Mouse (Mus musculus) embryonic facial prominence, embryonic 10.5 days (tissue): ENCODE measurements around the gene Nrbp1. TPM values are rescaled to one million over a fixed set of nuclear protein-coding genes. Genes with fewer than 3 reads are reported as not detected.
"Not testable (repeated sequence)": the region's sequence is repeated elsewhere in the genome, so short reads cannot be mapped to it uniquely, and the experiment has no call there.

Experiments used
- DNase-seq: peaks from one replicate; pipeline ENCODE4 v3.0.0-alpha.2; 2017; ENCODE audit warnings: low spot score
- H3K27ac ChIP-seq: fragments of 300-500 bp; sonication (generic); replicated peaks from 2 replicates; pipeline ENCODE4 v1.5.1; 2016; ENCODE audit warnings: mild to moderate bottlenecking
- H3K27me3 ChIP-seq: fragments of 300-500 bp; sonication (generic); replicated peaks from 2 replicates; pipeline ENCODE4 v1.6.1; 2016; ENCODE audit warnings: low read depth, mild to moderate bottlenecking; ENCODE audit not compliant: poor library complexity, severe bottlenecking
- H3K36me3 ChIP-seq: fragments of 300-500 bp; sonication (generic); replicated peaks from 2 replicates; pipeline ENCODE4 v1.6.1; 2016; ENCODE audit warnings: mild to moderate bottlenecking, moderate library complexity
- H3K4me1 ChIP-seq: fragments of 300-500 bp; sonication (generic); 2 replicates; pipeline ENCODE4 v1.6.1; 2016
- H3K4me3 ChIP-seq: fragments of 300-500 bp; sonication (generic); 2 replicates; pipeline ENCODE4 v1.5.1; 2016; ENCODE audit warnings: mild to moderate bottlenecking, moderate library complexity
- H3K9me3 ChIP-seq: fragments of 300-500 bp; sonication (generic); 2 replicates; pipeline ENCODE4 v1.6.1; 2016; ENCODE audit warnings: mild to moderate bottlenecking
- WGBS: fragments of 180-500 bp; shearing (Covaris S2); methylation state at CpG from one replicate; pipeline ENCODE4 v1.1.7; 2016; 5-methylcytosine and 5-hydroxymethylcytosine counted together
- polyA plus RNA-seq: library from polyadenylated mRNA; unstranded; fragments of >200 nt; fragmentation: Nextera tagmentation; extraction: Ambion mirVana; gene quantifications from 2 replicates; pipeline ENCODE4 v1.2.1, GENCODE M21; 2016

The Nrbp1 gene
- polyA plus RNA-seq, 1 experiment from 2014 or later: 140 TPM

DNA sequence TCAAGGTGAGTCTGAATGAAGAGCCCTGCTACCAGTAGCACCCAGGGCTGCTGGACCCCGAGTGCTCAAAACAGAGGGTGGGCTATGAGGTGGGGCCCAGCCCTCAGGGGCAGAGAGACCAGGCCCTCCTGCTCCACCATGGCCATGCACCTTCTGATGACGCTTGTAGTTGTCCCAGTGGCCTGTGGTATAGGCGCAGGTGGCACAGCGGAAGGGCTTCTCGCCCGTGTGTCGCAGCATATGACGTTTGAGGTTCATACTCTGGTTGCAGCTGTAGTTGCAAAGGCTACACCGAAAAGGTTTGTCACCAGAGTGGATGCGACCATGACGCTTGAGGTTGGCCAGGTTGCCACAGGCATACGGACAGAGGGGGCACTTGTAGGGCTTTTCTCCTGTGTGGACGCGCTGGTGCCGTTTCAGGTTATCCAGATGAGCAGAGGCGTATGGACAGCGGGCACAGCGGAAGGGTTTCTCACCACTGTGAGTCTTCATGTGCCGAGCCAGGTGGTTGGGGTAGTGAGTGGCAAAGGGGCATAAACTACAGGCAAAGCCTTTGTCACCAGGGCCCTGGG lies 41.3 kb upstream of the Nrbp1 start:
- Histone ChIP-seq H3K36me3 (peaks cover 86% of the 10 kb centered on the region), H3K4me3 (peak overlapping the region; percentile 3; the same call in 1 of the 2 replicates), H3K27ac (no peak overlapping the region), H3K4me1 (peaks cover 26% of the 10 kb centered on the region), H3K9me3 (peaks cover 5% of the 10 kb centered on the region), H3K27me3 (no peaks in the 10 kb centered on the region)
- WGBS: 94% methylated on average over 19 of the region's 19 CpGs
- DNase-seq: no peak

GRCm38 (mm10) chr5:31199893-31200292 lies 40.8 kb upstream of the Nrbp1 start:
- Histone ChIP-seq H3K36me3 (peaks cover 86% of the 10 kb centered on the region), H3K27ac (no peak overlapping the region), H3K27me3 (no peaks in the 10 kb centered on the region), H3K9me3 (peaks cover 5% of the 10 kb centered on the region), H3K4me1 (peaks cover 22% of the 10 kb centered on the region), H3K4me3 (peak overlapping the region; percentile 89; the same call in 1 of the 2 replicates)
- whole genome bisulfite sequencing: 89% methylated on average over 9 of the region's 9 CpGs
- DNase-seq: no peak

DNA sequence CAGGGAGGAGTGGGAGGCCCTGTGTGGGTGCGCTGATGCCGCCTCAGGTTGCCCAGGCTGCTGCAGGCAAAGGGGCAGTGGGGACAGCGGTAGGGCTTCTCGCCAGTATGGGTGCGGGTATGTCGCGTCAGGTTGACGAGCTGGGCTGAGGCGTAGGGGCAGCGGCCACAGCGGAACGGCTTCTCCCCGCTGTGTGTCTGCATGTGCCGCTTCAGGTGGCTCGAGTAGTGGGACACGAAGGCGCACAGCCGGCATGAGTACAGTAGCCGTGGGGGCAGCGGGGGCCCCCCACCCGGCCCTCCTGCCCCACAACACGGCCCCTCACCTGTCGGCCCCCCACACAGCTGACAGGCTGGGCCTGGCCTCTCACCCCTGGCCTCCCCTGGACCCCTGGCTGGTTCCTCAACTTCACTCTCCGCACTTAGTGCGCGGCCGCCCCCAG lies 40.3 kb upstream of the Nrbp1 start:
- Histone ChIP-seq H3K4me1 (peaks cover 22% of the 10 kb centered on the region), H3K27ac (no peak overlapping the region), H3K36me3 (peaks cover 86% of the 10 kb centered on the region), H3K4me3 (peak overlapping the region; percentile 89), H3K9me3 (peaks cover 5% of the 10 kb centered on the region), H3K27me3 (no peaks in the 10 kb centered on the region)
- 92% methylated on average over 27 of the region's 27 CpGs for WGBS
- no peak for DNase-seq

GRCm38 (mm10) chr5:31201042-31201741 lies 39.5 kb upstream of the Nrbp1 start:
- H3K27me3 ChIP-seq: no peaks in the 10 kb centered on the region
- peak overlapping the region; percentile 95 for H3K27ac ChIP-seq
- peaks cover 5% of the 10 kb centered on the region for H3K9me3 ChIP-seq
- peaks cover 86% of the 10 kb centered on the region for H3K36me3 ChIP-seq
- H3K4me1 ChIP-seq: peaks cover 22% of the 10 kb centered on the region
- 23% methylated on average over 13 of the region's 13 CpGs for WGBS
- H3K4me3 ChIP-seq: peak overlapping the region; percentile 89
- no peak for DNase-seq

DNA sequence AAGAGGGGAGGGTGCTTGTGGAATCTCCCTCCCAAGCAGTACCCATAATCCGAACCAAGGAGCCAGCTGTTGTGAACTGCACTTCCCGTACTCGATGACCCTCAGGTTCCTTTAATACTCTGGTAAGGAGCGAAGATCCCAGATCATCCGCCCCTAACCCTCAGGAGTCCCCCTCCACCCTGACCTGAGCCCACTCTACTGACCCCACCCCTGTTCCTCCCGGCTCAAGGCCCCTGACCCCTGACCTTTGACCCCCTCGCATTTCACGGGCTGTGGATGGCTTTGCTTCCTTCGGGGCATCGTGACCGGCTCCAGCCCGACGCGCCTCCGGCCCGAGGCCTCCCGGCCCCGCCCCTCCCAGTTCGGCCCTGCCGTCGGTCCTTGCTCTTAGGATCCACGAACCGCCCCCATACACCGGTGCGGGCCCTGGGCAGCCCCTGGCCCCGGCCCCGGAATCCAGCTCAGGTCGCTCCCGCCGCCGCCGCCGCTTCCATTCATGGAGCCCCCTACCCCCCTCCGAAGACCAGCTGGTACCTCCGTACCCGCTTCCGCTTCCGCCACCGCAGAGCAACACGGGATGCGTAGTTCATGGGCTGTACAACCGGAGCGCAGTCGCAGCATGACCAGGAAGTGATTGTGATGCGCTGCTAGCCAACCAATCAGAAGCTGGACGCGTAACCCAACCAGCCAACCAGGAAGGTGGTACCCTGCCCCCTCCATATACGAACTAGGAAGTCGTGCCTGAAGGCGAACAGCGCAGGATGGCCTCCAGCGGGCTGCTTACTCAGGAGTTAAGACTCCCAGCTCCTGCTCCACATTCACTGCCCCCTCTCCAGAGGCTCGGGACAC lies 38.7 kb upstream of the Nrbp1 start, which contains the start of gene Zfp513:
TSS of gene Zfp513 (minus strand) at position 562 of the 849 bp plus-strand sequence.
- peak within 1 kb of the TSS; percentile 89 for H3K4me3 ChIP-seq
- H3K27ac ChIP-seq: peak within 1 kb of the TSS; percentile 95
- H3K9me3 ChIP-seq: peaks cover 5% of the 10 kb centered on the region
- DNase-seq: peak; percentile 96
- peaks cover 84% of the 10 kb centered on the region for H3K36me3 ChIP-seq
- WGBS: under 1% methylated on average over 53 of the region's 53 CpGs
- no peaks in the 10 kb centered on the region for H3K27me3 ChIP-seq
- peaks cover 22% of the 10 kb centered on the region for H3K4me1 ChIP-seq

DNA sequence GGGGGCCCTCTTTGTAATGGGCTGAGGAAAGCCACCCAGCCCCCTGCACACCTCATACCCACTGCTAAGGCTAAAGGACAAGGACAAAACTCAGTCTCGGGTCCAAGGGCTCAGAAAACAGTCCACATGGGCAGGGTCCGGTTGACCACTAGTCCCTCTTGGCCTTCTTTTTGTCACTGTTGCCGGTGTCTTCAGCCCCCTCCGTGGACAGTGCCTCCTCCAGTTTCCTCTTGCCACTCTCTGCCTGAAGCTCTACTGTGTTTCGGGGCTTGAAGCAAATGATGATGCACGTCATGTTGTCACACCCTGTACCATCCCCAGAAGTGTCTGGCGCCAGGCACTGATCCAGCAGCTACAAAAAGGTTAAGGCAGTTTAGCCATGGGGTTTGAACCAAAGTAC lies 37.7 kb upstream of the Nrbp1 start:
- H3K27ac ChIP-seq: peak overlapping the region; percentile 95
- peak overlapping the region; percentile 89 for H3K4me3 ChIP-seq
- H3K27me3 ChIP-seq: no peaks in the 10 kb centered on the region
- H3K4me1 ChIP-seq: peaks cover 22% of the 10 kb centered on the region
- DNase-seq: no peak
- peaks cover 84% of the 10 kb centered on the region for H3K36me3 ChIP-seq
- H3K9me3 ChIP-seq: peaks cover 5% of the 10 kb centered on the region
- WGBS: 88% methylated on average over 7 of the region's 7 CpGs

DNA sequence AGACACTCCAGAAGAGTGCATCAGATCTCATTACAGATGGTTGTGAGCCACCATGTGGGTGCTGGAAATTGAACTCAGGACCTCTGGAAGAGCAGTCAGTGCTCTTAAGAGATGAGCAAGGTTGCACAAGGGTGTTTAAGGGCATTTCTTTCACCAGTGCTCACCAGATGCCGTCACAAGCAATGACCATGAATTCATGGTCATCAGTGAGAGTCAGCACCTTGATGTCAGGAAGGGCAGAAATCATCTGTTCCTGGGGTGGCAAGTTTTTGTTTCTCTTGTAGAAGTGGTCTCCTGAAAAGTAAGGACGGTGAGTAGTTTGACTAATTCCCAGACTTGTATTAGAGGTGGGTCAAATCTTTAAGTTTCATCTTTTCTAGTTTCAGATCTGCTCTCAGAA lies 36.8 kb upstream of the Nrbp1 start:
- H3K4me3 ChIP-seq: no peak overlapping the region
- H3K36me3 ChIP-seq: peaks cover 84% of the 10 kb centered on the region
- peaks cover 5% of the 10 kb centered on the region for H3K9me3 ChIP-seq
- no peak overlapping the region for H3K27ac ChIP-seq
- DNase-seq: no peak
- peaks cover 22% of the 10 kb centered on the region for H3K4me1 ChIP-seq
- 86% methylated on average over 2 of the region's 2 CpGs for WGBS
- no peaks in the 10 kb centered on the region for H3K27me3 ChIP-seq

DNA sequence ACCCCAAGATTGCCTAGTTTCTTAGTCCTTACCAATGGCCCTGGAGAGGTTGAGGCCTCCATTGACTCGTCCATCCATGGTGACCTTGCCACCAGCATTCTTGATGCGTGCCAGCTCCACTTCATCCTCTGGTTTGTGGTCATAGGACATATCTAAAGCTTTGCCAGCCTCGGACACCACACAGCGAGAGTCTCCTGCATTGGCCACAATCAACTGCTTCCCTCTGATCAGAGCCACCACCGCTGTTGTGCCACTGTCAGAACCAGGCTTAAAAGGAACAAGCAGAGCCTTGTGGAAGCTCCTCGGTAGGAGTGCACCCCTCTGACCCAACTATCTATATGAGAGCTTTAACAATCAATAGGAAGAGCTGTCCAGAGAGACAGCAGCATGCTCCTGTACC lies 36.2 kb upstream of the Nrbp1 start:
- WGBS: 95% methylated on average over 6 of the region's 6 CpGs
- peaks cover 79% of the 10 kb centered on the region for H3K36me3 ChIP-seq
- DNase-seq: no peak
- peaks cover 5% of the 10 kb centered on the region for H3K9me3 ChIP-seq
- H3K27ac ChIP-seq: no peak overlapping the region
- H3K4me3 ChIP-seq: no peak overlapping the region
- H3K27me3 ChIP-seq: no peaks in the 10 kb centered on the region
- H3K4me1 ChIP-seq: peaks cover 22% of the 10 kb centered on the region

DNA sequence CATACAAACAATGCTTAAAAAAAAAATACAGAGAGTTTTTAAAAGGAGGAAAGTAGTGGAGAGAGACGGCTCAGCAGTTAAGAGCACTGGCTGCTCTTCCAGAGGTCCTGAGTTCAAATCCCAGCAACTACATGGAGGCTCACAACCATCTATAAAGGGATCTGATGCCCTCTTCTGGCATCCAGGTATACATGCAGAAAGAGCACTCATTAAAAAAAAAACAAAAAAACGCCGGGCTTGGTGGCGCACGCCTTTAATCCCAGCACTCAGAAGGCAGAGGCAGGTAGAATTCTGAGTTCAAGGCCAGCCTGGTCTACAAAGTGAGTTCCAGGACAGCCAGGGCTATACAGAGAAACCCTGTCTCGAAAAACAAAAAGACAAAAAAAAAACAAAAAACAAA lies 24.1 kb upstream of the Nrbp1 start:
- not testable (repeated sequence) for H3K9me3 ChIP-seq, H3K36me3 ChIP-seq
- 90% methylated on average over 6 of the region's 6 CpGs for WGBS

GRCm38 (mm10) chr5:31218294-31218693 lies 22.4 kb upstream of the Nrbp1 start:
- 66% methylated on average over 7 of the region's 7 CpGs for WGBS

More for the DNA sequence above, 24.1 kb upstream of the Nrbp1 start:
- H3K4me3 ChIP-seq, DNase-seq, H3K27ac ChIP-seq, H3K27me3 ChIP-seq: not testable (repeated sequence)
- peaks cover 15% of the 10 kb centered on the region for H3K4me1 ChIP-seq

GRCm38 (mm10) chr5:31219070-31219469 lies 21.6 kb upstream of the Nrbp1 start:
- H3K36me3 ChIP-seq: peaks cover 7% of the 10 kb centered on the region; the same call in 1 of the 2 replicates
- H3K27me3 ChIP-seq: no peaks in the 10 kb centered on the region
- H3K4me1 ChIP-seq: peaks cover 16% of the 10 kb centered on the region
- peak overlapping the region; percentile 99 for H3K4me3 ChIP-seq
- no peaks in the 10 kb centered on the region for H3K9me3 ChIP-seq
- H3K27ac ChIP-seq: no peak overlapping the region
- WGBS: 4% methylated on average over 2 of the region's 2 CpGs
- no peak for DNase-seq

More at GRCm38 (mm10) chr5:31218294-31218693, 22.4 kb upstream of the Nrbp1 start:
- no peak for DNase-seq
- Histone ChIP-seq H3K27ac (no peak overlapping the region), H3K36me3 (peaks cover 7% of the 10 kb centered on the region; the same call in 1 of the 2 replicates), H3K4me3 (peak overlapping the region; percentile 99; the same call in 1 of the 2 replicates), H3K4me1 (peaks cover 16% of the 10 kb centered on the region), H3K27me3 (no peaks in the 10 kb centered on the region), H3K9me3 (no peaks in the 10 kb centered on the region)

GRCm38 (mm10) chr5:31219474-31219873 lies 21.2 kb upstream of the Nrbp1 start:
- H3K9me3 ChIP-seq: no peaks in the 10 kb centered on the region
- 2% methylated on average over 11 of the region's 11 CpGs for WGBS
- H3K4me3 ChIP-seq: peak overlapping the region; percentile 99
- no peak for DNase-seq
- H3K4me1 ChIP-seq: peaks cover 16% of the 10 kb centered on the region
- no peaks in the 10 kb centered on the region for H3K27me3 ChIP-seq
- H3K27ac ChIP-seq: peak overlapping the region; percentile 97
- peaks cover 7% of the 10 kb centered on the region; the same call in 1 of the 2 replicates for H3K36me3 ChIP-seq
